Mouse (Mus musculus): ENCODE measurements around the gene Scd2.
"Not testable (repeated sequence)": the region's sequence is repeated elsewhere in the genome, so short reads cannot be mapped to it uniquely, and the experiment has no call there.

Gene Scd2

DNA sequence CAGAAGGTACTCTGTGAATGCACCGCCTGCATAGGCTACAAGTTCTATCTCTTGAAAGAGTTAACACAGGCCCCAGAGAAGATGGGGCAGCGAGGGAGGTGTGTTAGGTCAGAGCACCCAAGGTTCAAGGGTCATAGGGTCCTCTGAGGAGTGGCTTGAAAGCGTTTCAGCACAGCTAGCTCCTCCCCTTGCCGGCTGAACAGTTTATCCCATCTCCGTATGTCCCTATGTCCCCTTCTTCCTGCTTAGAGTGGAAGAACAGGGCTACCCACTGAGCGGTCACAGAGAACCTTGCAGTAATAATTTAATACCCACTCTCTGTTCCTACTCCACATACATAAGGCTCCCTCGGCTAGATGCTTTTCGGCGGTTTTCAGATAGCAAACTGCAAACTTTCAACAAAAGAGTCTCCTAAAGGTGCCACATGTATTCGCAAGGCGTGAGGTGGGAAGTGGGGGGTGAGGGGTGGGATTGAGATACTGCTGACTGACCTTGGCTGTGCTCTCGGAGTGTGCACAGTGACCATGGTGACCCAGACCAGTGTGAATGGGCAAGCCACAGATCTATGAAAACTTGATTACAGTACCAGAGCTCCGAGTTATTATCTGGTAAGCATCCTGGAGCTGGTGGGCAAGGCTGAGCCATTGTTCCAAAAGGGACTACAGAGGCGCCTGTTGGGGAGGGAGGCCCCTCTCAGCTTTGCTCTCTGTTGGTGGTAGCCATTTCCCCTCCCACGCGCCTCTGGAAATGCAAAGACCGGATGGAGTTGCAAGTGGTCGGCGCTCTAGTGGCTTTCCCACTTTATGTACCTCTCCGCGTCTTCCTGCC, at the start of gene Scd2:
Gene Scd2, plus strand, starts transcription at position 734 of the 828 bp plus-strand sequence.
- DNase-seq (ENCODE audit: low read depth, low spot score): no peak

GRCm38 (mm10) chr19:44245761-44246171, 47.7 kb upstream of the Scd2 start:
- peak; percentile 79 for DNase-seq (ENCODE audit: low read depth, low spot score)

GRCm38 (mm10) chr19:44246341-44246911, 47.0 kb upstream of the Scd2 start:
- no peak for DNase-seq (ENCODE audit: low read depth, low spot score)

GRCm38 (mm10) chr19:44247281-44248080, 46.0 kb upstream of the Scd2 start:
- peak; percentile 45 for DNase-seq (ENCODE audit: low read depth, low spot score)

DNA sequence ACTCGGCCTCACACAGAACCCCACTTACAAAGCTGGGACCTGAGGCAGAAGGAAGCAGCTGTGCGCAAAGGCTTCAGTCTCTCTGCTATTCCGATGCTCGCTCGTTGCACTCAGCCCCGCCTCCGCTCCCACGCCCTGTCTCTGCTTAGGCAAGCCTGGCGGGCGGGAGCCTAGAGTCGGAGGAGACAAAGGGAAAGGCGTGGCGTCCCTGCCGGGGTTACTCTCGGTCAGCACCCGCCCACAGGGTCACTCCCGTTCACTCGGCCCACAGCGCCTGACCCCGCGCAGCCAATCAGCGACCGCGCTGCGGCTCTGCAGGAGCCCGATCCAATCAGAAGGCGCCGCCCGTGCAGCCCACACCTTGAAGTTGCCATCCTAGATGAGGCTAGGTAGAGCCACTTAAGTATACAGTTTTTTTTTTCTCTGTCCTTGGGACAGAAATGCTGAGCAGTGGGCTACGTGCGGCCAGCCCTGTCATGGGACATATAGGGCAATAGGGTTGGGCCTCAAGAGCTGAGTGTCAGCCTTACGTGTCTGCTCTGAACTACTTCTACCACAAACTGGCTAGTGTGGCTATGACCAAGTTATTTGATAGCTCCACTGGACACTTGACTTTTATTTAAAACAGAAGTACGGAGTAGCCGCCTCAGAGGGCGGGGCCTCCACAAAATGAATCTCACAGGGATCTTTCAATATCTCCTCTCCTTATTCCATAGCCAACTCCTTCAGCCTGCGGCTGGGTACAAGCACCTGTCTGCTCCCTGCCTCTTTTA, 45.2 kb upstream of the Scd2 start:
- peak; percentile 99 for DNase-seq (ENCODE audit: low read depth, low spot score)

- no peak for DNase-seq (ENCODE audit: low read depth, low spot score)
Measured at GRCm38 (mm10) chr19:44248854-44249351, 44.6 kb upstream of the Scd2 start.

DNA sequence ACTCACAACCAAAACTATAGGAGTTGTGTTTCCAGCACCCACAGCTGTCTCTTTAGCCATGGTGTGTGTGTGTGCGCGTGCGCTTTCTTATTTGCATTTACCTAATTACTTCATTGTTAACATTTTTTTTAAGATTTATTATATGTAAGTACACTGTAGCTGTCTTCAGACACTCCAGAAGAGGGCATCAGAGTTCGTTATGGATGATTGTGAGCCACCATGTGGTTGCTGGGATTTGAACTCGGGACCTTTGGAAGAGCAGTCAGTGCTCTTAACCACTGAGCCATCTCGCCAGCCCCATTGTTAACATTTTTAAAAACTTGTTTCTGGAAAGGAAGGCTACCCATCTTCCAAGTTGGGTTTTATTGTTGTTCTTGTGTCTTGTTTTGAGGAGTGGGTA, 42.3 kb upstream of the Scd2 start:
- DNase-seq (ENCODE audit: low read depth, low spot score): not testable (repeated sequence)

DNA sequence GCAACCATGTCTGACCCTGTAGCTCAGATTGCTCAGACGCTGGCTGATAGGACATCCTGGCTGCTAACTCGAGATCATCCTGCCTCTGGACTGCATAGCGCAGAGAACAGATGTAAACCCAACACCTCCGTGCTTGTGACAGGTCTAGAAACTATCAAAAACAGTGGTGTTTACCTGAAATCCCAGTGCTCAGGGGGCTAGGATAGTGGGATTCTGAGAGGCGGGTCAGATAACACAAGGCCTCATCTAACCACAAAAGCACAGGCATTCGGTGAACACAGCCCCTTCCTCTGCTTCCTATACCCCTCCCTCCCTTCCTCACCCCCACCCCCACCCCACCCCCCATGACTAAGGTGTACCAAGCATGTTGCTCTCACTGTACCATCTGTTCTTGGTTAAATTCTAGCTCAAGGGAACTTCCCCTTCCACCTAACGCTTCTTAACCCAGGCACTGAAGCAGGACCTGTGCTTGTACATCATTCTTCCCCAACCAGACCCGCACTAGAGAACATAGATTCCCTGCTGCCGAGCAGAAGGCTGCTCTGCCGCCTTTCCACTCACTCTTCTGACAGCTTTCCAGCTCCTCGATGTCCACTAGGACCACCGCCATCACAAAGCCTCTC, 41.4 kb upstream of the Scd2 start:
- no peak for DNase-seq (ENCODE audit: low read depth, low spot score)

DNA sequence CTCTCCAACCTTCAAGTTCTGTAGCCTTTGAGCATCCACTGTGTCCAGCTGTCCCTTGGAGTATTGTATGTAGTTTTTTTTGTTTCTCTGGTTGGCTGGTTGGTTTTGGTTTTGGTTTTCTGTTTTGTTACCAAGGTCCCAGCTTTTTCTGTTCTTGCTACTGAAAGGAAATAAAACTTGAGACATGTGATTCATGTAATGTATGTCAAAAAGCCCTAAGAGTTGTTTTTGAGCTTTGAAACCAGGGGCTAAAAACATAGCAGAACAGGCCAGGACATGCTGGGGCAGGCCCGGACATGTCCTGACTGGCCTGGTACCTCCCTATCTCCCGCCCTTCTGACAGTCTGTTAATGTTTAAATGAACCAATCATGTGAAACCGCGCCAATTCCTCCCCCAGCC, 39.4 kb upstream of the Scd2 start:
- DNase-seq (ENCODE audit: low read depth, low spot score): not testable (repeated sequence)

DNA sequence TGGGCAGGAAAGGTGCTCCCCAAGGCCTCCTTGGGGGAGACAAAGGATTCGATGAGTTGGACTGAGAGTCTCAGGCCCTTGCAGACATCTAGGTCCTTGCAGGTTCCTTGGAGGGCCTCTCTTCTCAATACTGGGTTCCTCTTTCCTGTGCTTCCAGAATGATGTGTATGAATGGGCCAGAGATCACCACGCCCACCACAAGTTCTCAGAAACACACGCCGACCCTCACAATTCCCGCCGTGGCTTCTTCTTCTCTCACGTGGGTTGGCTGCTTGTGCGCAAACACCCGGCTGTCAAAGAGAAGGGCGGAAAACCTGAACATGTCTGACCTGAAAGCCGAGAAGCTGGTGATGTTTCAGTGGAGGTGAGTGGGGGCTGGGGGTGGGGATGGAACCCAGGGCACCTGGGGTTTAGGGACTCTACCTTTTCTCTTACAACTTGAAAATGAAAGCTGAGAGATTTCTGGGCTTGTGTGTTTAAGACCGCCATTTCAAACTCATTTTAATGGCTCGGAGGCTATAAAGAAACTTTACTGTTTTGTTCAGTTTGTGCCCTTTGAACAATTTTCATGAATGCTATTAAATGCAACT, 36.0 kb upstream of the Scd2 start:
- no peak for DNase-seq (ENCODE audit: low read depth, low spot score)

- no peak for DNase-seq (ENCODE audit: low read depth, low spot score)
Measured at GRCm38 (mm10) chr19:44259484-44259883, 34.0 kb upstream of the Scd2 start.

DNA sequence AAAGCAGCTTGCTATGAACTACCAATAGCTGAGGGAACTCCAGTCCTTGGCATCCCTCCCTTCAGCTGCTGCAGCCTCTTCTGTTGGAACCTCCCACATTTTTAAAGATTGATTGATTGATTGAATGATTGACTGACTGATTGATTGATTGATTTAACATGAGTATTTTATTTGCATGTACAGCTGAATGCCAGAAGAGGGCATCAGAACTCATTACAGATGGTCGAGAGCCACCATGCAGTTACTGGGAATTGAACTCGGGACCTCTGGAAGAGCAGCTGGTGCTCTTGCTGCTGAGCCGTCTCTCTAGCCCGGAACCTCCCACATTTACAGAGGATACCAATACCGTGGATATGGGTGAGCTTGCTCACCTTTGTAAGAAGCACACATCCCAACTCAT, 33.0 kb upstream of the Scd2 start:
- no peak for DNase-seq (ENCODE audit: low read depth, low spot score)

- DNase-seq (ENCODE audit: low read depth, low spot score): no peak
Measured at GRCm38 (mm10) chr19:44261774-44262173, 31.7 kb upstream of the Scd2 start.

- DNase-seq (ENCODE audit: low read depth, low spot score): no peak
Measured at GRCm38 (mm10) chr19:44263581-44263980, 29.9 kb upstream of the Scd2 start.

- no peak for DNase-seq (ENCODE audit: low read depth, low spot score)
Measured at GRCm38 (mm10) chr19:44264226-44264625, 29.2 kb upstream of the Scd2 start.

DNA sequence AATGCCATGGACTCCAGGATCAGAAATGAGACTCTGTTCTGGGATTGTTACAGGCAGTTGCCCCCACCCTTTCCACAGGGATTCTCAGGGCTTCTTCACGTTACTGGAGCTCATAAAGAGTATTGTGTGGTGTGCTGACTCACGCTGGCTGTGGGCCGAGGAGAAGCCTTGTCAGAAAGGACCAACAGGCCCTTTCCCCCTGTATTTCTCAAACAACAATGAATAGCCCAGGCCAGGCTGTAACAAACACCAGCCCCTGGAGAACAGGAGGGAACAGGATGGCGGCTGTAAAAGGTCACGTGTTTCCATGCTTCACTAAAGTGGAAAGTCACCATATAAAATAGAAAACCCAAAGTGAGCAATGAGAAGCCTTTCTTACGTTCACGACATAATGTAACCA, 28.2 kb upstream of the Scd2 start:
- DNase-seq (ENCODE audit: low read depth, low spot score): no peak

DNA sequence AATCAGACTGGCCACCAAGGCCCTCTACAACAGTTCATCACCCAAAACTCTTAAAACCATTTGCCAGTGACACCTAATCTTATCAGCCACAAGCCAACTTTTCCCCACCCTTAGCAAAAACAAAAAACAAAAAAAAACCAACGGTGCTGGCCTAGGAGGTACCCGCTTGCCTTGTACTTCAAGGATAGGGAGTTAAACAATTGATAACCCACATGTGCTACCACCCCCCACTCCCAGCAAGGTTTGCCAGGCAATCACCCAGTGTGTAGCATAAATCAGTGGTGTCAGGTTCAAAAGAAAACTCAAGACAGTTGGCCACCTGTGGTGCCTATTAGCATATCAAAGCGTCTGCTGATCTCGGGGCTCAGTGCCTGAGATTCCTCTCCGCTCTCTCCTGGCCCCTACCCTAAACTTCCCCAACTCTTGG, 27.6 kb upstream of the Scd2 start:
- peak; percentile 71 for DNase-seq (ENCODE audit: low read depth, low spot score)

- DNase-seq (ENCODE audit: low read depth, low spot score): no peak
Measured at GRCm38 (mm10) chr19:44266458-44266823, 27.0 kb upstream of the Scd2 start.

- peak; percentile 94 for DNase-seq (ENCODE audit: low read depth, low spot score)
Measured at GRCm38 (mm10) chr19:44266824-44267498, 26.5 kb upstream of the Scd2 start.

- DNase-seq (ENCODE audit: low read depth, low spot score): no peak
Measured at GRCm38 (mm10) chr19:44267499-44268002, 25.9 kb upstream of the Scd2 start.
